Mouse (Mus musculus) thymus, postnatal 36 days (tissue): ENCODE measurements at regions not wholly inside any gene's neighbourhood (a gene's known extent, or its start where the extent isn't known, plus 50 kb on each side); places are given as distances from the start of the nearest gene placed in this dataset.
"Not testable (repeated sequence)": the region's sequence is repeated elsewhere in the genome, so short reads cannot be mapped to it uniquely, and the experiment has no call there.

Experiments used
- DNase-seq, 2 experiments: peaks; one replicate each; pipeline ENCODE4 v3.0.0; 2022; ENCODE audit warnings: mixed read lengths in 2 of 2

- not testable (repeated sequence) for DNase-seq
Observed at GRCm38 (mm10) chr12:3188734-3189275, 121.0 kb downstream of the Rab10 start.

- DNase-seq = no peak
Observed at GRCm38 (mm10) chr12:3188137-3188536, 121.6 kb downstream of the Rab10 start.

DNA sequence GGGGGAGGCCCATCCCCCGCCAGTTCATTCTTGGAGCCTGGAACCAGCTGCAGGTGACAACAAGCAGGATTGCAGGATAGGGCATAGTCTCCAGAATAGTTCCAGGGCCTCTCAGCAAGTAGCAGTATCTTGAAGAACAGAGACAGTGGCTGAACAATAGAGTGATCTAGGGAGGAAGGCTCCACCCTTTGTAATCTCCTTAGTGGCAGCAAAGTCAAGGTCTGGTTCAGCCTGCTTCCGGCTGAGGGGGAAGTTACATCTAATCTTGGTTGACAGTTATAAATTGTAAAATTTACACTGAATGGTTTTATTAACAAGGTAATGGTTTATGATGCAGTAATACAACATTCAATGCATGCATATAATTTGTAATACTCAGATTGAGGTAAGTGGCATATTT, 136.4 kb downstream of the Rab10 start:
- DNase-seq = no peak

DNA sequence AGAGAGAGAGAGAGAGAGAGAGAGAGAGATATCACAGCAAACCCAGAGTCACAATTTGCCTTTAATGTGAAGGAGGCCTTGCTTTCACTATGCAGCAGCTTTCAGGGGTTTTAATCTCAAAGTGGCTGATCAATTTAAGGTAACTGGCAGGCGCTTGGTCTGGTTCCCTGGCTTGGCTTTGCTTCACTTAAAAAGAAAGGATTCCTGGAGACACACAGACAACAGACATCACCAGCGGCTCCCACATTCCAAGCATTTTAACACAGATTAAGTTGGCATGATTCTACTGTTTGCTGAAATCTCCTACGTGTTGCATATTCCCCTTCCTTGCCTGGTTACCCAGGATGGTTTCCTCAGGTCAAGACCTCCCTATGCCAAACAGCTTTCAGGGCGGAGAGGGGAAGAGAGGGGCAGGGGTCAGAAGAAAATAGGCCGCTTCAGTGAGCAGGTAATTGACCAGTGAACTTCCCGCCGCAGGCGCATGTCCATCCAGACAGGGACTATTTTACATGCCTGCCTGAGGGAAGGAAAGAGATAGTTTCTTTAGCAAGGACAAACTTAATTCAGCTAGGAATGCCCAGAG, 140.0 kb downstream of the Rab10 start:
- DNase-seq = not testable (repeated sequence)

DNA sequence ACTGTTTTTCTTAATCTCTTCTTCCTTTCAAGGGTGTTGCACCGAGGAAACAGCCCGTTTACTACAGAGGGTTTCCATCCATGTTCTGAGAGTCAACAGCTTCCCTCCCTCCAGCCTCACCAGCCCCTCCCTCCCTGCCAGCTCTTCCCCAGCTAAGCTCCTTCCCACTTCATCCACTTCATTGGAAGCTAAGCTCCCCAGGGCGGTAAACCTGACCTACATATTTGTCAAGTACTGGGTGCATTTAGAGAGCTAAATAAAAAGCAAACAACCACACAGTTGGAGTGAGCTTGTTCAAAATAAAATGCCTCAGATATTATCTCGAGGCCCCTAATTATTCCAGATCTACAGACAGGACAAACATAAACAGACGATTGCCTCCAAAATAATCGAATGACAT, 148.1 kb downstream of the Rab10 start:
- DNase-seq = not testable (repeated sequence)

- DNase-seq = not testable (repeated sequence)
Observed at GRCm38 (mm10) chr12:3158771-3159170, 151.0 kb downstream of the Rab10 start.

GRCm38 (mm10) chr12:3153705-3154104, 156.1 kb downstream of the Rab10 start:
- not testable (repeated sequence) for DNase-seq

DNA sequence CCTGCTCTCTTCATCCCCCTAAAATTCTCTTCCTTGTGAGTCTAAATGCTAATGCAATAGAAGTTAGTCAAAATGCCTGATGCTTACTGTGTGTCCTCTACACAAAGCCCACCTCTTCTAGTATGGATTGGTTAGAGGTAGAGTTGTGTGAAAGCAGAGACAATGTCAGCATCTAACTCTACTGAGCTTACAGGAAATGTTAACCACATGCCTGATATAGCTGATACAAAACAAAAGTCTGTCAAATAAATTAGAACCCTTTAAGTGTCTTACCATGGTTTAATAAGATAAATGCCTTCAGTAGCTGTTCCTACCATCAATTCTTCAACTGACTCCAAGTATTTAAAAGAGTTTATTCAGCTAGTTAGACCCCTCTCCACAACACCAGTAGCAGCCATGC, 177.2 kb downstream of the Rab10 start:
- not testable (repeated sequence) for DNase-seq

DNA sequence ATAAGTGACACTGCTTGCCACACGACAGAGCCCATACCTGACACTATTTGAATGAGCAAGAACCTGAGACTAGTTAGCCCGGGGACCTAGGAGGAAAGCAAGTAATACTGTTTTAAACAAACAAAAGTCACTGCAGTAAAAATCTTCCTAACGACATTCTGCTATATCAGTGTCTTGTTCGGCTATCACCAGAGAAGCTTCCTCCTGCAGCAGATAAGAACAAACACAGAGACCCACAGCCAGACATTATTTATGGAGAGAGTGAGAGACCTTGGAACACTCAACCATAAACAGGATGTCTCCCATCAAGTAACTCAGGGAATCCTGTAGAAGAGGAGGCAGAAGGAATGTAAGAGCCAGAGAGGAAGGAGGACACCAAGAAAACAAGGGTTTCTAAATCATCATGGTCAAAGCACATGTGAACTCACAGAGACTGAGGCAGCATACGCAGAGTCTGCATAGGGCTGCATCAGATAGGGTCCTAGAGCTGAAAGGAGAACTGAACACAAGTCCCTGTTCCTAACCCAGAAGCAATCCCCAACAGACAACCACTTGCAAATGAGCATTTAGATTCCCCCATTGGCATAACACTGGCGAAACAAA, 178.5 kb downstream of the Rab10 start:
- not testable (repeated sequence) for DNase-seq

- not testable (repeated sequence) for DNase-seq
Observed at GRCm38 (mm10) chr12:3127336-3127735, 182.4 kb downstream of the Rab10 start.

DNA sequence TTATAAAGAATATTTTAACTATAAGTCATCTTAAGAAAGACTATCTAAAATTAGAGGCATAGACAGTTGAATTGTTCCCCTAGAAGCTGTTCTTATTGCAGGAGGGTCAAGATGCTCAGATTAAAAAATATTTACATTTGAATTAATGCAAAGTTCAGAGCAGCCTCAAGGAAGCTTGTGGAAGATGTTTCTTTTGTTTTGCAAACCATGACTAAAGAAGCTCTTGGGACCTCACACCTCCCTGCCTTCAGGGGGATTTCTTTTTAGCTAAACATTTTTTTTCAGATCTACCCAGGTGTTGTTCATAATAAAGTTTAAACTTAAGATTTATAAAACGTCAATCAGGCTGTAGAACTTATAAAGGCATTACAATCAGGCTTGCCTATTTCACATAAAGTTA, 185.7 kb downstream of the Rab10 start:
- DNase-seq = no peak

- DNase-seq = not testable (repeated sequence)
Observed at GRCm38 (mm10) chr12:3110589-3110988, 199.2 kb downstream of the Rab10 start.

- DNase-seq = not testable (repeated sequence)
Observed at GRCm38 (mm10) chr12:3109671-3110070, 200.1 kb downstream of the Rab10 start.

DNA sequence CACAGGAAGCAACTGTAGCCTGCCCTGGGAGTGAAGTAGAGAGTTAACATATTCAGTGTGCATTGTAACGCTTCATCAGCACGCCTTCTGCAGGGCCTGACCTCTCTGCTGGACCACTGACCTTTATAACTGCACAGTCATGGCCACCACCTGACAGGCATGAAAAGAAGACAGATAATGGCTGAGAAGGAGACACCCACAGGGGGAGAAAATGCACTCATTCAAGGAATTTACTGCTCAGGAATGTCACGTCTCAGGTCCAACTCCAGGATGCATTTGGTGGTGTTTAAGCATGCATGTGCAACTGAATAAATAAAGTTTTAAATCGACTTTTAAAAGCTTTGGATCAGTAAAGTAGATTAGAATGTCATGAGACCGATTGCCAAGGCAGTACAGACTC, 207.8 kb downstream of the Rab10 start:
- not testable (repeated sequence) for DNase-seq

GRCm38 (mm10) chr12:3098175-3098574, 211.6 kb downstream of the Rab10 start:
- peak; percentile 19 to 36 for DNase-seq

- no peak for DNase-seq
Observed at GRCm38 (mm10) chr12:3094509-3094908, 215.3 kb downstream of the Rab10 start.

DNA sequence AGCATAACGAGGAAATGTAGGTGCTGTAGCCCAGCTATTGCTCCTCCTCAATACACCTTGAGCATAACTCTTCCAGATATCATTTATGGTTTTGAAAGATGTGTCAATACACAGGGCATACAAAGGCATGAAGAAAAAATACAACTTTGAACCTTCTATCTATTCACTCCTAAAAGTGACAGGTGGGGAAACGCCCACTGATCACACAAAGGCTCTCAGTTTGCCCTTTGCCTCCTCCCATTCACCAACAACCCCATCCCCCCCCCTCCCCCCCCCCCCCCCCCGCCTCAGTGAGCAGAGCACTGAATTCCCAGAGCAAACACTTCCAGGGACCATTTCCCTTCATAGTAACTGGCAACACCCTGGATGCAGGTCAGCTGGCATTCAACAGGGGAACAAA, 216.8 kb downstream of the Rab10 start:
- not testable (repeated sequence) for DNase-seq

DNA sequence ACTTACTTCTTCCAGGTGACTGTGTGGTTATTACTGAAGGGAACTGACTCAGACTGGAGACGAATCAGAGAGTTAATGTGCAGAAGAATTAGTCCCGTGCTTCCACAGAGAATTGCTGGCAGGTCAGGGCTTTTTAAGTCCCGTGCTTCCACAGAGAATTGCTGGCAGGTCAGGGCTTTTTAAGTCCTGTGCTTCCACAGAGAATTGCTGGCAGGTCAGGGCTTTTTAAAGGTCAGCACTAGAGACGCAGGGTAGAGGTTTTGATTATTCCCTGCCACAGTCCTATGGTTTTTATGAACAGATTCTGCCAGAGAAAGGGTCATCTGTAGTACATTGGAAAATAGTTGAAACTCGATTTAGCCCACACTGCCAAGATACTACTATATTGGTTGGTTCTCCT, 260.2 kb downstream of the Rab10 start:
- not testable (repeated sequence) for DNase-seq

DNA sequence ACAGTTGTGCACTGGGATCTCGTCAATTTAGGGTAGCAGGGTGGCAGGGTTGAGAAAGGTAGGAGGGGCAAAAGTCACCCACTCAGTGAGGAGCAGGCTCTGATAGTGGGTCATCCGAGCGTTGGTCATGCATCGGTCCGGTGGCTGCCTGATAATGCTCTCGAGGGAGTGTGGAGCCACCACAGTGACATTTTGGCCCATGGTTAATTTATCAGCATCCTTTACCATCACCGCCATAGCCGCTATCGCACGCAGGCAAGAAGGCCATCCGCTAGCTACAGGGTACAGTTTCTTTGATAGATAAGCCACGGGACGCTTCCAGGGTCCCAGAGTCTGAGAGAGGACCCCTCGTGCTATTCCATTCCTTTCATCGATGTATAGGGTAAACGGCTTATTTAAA, 291.3 kb downstream of the Rab10 start:
- not testable (repeated sequence) for DNase-seq

GRCm38 (mm10) chr12:3016777-3017176, 293.0 kb downstream of the Rab10 start:
- DNase-seq = not testable (repeated sequence)
